Mouse (Mus musculus): ENCODE measurements at regions not wholly inside any gene's neighbourhood (a gene's known extent, or its start where the extent isn't known, plus 50 kb on each side); places are given as distances from the start of the nearest gene placed in this dataset.

DNA sequence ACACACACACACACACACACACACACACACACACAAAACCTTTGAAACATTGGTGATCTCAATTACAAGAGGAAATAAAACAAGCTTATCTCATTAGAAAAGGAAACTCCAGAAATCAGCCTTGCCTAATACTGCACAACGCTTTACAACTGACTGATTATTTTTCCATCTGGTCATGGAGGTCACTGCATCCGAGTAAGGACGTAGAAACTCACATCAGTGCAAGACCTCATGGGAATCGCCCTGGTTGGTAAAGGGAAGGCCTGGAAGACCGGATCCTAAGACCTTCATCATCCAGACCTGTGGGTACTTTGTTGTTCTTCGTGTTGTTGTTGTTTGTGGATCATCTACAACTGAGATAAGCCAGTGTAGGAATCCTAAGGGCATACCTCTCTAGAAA is 77.8 kb upstream of the Sestd1 start:
- DNase-seq (ENCODE audit: low spot score in 2 of 2) = no peak

DNA sequence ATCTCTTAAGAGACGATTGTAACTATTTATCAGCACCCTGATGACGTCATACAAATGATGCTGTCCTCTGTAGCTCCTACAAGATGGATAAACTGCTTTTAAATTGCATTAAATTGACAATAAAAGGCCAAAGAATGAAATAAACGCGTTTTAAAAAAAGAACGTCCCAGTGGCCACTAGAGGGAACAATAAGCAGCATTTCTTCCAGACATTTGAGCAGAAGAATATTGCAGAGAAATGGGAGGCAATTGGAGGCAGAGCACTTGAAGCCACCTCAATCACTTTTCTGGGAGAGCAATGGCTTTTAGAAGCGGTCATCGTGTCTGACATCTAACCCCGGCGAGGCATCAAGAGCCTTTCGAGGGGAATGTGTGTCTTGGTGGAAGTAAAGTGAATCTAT is 76.4 kb upstream of the Sestd1 start:
- peak in 1 of 2 experiments; percentile 6 for DNase-seq (ENCODE audit: low spot score in 2 of 2)

DNA sequence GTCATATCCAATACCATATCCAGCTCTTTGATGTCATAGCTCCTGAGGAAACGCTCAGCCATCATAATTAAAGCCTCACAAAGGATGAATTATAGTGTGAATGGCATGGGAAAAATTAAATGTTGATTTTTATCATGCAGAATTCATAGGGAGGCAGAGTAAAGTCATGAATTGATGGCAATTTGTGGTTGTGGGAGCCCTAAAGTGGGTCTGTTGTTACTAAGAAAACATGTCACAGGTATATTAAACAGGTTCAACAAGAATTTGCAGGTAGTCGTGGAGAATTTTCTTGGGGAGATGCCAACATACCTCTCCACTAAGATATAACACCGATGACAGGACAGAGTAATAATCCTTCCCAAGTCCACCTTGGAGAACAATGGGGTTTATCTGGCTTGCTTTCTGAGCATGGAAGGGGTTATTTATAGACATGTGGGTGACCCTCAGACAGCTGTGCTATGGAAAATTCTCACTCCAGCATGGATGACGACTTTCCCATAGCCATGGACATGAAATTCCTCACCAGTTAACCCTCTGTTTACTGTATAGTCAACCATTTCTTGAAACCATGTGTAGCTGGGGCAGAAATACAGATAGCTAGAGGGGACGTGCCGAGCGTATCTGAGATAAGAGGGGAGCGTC is 71.7 kb upstream of the Sestd1 start:
- DNase-seq (ENCODE audit: low spot score in 2 of 2) = no peak

DNA sequence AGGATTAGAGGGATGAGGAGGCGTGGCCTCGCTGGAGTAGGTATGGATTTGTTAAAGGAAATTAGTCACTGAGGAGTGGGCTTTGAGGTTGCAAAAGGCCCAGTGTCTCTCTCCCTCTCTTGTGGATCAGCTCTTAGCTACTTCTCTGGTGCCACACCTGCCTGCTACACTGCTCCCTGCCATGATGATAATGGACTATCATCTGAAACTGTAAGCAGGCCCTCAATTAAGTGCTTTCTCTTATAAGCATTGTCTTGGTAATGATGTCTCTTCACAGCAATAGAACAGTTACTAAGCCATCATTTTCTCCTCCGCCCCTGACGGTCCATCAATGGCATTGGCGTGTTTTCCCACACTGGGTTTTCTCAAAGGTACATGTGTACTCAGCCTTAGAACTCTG is 66.6 kb upstream of the Sestd1 start:
- DNase-seq (ENCODE audit: low spot score in 2 of 2) = no peak

DNA sequence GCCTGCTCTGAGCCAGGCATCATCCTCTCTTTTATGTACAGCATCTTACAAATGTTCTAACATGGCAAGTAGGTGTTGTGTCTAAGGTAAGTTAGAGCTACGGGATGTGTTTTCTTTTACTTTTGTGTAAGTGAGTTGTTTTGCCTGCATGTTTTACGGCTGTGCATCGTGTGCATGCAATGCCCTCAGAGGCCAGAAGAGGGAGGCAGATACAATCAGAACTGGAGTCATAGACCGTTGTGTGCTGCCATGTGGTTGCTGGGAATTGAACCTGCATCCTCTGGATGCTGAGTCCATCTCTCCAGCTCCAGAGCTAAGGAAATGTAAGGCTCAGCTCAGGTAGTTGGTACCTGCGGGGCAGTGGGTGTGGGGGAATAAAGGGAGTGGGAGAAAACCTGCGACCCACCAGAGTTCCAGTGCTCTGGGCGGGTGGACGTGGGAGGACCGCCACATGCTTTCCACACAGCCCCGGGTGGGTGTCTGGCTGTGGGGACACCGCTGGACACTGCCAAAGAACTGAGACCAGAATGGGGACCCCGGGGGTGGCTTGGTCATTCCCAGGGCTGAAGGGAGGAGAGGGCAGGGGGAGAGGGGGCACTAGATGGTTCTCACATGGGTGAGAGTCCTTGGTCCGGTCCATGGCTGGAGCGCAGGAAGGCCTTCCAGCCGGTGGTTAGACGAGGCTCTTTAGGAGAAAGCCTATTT is 63.5 kb upstream of the Sestd1 start:
- no peak for DNase-seq (ENCODE audit: low spot score in 2 of 2)

DNA sequence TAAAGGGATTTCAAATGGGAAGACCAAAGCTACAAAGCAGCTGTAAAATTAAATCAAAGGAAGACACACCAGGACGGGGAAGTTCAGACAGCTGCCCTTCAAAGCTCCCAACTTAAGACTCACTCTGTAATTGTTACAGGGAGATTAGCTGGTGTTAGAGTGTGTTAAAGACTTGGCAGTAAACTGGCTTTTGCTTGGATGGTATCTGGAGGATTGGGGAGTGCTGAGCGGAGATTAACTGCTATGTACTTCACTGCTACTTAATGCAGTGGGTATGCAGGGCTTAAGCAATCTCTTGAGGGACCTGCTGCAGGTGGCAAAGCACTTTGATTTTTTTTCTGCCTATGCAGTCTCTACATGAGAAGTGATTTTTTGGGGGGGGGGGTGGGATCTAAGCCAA is 62.0 kb upstream of the Sestd1 start:
- no peak for DNase-seq (ENCODE audit: low spot score in 2 of 2)

DNA sequence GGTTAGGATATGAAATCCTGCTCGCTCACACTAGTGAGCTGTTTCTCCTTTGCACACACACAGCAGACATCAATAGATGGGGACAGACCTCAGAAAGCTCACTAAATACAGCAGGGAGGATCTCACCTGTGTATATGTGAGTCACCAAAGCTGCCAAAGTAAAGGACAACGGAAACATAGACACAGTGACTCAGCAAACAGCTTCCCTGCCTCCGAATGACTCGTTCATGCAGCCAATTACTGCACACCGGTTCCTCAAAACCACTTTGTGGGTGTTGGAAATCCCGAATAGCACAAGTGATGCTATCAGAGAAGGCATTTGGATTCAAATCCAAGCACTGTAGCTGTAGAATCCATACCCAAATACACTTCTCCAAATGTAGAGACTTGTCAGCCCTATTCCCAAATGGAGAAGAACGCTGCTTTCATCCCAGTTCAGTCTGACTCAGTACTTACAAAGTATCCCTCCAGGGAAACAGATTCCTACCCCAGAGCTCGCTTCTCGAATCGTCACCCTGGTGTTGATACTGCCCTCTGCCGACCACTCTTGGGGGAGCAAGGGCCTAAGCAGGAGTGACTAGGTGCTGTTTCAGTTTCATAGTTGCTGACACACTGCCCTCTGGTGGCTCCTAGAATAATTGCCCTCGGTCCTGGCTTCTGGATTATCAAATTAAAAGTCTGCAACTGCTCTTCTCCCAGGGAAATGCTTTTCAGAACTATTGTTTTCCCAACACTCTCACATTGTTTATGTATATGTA is 61.4 kb upstream of the Sestd1 start:
- DNase-seq (ENCODE audit: low spot score in 2 of 2) = peak; percentile 87 to 95

DNA sequence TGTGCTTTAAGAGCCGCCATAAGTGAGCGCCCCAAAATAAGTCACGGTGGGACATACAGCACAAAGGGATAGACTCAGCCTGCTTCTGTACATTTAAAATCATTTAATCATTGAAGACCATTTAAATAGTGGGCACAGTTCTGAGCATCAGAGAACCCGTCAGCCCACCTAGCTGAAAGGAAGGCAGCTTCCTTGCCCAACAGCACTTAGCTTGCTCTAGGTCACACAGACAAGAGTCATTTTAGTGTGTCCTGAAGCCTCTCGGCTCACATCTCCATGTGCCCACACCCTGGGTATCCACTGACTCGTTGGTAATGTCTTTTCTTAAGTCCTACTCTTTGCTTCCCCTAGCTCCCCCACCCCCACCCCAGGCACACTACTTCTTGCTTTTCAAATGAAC is 59.7 kb upstream of the Sestd1 start:
- DNase-seq (ENCODE audit: low spot score in 2 of 2) = no peak

DNA sequence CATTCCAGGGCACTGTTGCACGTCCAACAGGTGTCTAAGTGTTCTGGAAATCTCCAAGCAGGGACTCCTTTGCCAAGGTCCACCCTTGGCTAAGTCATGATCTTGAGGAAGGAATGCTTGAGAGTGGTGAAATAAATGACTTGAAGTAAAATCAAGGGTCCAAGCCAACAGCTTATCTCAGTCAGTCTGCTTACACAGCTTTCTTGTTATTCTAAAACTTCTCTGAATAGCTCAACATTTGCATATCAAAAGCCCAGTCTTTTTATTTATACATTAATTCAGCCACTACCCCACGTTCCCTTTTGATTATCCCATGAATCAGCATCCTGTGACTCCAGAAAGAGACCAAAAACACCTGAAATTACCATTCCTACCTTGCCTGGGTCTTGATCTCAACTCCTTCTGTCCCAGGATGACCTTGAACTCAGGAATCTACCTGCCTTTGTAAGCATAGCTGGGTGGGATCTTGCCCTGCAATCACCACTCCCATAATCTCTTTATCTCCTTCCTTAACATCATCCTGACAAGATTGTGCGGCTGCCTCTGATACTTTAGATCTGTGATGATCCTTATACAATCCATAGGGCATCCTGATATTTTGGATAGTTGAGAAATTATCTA is 57.5 kb upstream of the Sestd1 start:
- DNase-seq (ENCODE audit: low spot score in 2 of 2) = no peak

DNA sequence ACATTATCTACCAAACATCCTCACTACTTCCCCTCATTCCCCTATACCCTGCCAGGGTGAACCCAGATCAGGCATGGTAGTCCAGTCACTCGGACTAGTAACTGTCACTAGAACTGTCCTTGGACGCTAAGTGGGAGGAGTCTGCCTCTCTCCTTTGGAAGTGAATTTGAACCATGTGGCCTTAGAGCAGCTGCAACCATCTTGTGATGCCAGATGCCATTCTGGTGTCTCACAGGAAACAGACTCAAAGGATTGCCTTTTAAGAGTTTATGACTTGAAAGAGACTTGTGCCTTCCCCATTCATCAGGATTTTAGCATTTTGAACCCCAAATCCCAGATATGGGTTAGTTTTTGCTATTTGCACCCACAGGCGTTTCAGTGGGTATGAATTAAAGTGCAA is 56.9 kb upstream of the Sestd1 start:
- no peak for DNase-seq (ENCODE audit: low spot score in 2 of 2)

DNA sequence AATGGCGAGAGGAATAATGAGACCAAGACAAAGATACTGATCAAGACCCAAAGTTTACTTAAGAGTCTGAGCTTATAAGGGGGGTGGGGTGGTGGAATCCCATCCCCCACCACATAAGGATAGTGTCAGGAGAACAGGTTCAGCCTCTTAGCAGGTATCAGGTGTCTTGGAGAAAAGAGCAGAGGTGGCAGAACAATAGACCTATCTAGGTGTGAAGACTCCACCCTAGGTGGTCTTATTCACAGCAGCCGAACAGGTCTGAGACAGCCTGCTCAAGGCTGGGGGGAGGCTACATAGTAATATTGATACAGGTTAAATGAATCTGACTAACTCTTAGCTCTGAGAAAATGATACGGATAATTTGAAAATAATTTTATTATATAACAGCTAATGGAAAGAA is 56.4 kb upstream of the Sestd1 start:
- DNase-seq (ENCODE audit: low spot score in 2 of 2) = no peak

DNA sequence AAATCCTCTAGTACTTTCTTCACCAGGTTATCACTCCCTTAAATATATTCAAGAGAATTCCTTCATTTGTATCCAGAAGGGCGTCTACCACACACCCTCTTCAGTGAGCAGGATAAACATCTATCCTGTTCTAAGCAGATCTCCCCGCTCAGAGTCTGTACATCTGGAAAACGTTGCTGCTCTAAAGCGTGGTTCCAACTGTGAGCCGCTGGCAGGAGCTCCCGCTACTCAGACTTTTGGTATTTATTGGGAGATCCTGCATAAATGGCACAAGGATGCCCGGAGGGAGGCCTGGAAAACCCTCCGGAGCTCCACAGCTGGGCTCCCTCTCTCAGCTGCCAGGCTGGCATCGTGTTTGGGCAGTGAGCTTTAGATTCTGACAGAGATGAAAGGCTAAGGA is 54.3 kb upstream of the Sestd1 start:
- DNase-seq (ENCODE audit: low spot score in 2 of 2) = no peak

DNA sequence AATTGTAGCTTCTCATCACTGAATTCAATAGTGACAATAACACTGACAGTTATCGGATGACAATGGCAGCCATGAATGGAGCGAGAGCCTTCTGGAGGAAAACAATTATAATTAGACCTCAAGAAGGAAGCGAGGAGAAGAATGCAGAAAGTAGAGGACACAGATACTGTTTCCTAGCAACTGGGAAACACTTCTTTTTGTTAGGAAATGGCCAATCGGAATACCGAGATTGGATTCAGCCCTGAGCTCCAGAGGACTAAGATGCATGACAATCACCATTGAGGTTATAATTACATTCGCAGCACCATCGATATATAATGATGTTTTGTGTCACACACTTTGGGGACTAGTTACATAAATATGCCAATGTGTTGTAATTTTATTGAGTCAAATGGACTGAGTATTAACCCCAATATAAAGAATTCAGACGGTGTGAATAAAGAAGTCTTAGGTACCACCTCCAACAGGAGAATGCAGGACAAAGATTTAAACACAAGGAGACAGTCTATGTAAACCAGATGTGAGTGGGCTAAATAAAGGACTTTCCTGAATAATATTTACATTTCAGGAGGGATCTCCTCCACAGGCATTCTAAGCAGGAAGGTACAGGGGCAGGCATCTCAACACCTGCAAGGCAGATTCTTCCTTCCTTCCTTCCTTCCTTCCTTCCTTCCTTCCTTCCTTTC is 53.1 kb upstream of the Sestd1 start:
- DNase-seq (ENCODE audit: low spot score in 2 of 2) = no peak

All from left cerebral cortex, adult 8-10 months (tissue).